Mouse (Mus musculus) neural tube, embryonic 14.5 days (tissue): ENCODE data around the gene Cfap45. TPM values are rescaled to one million over a fixed set of nuclear protein-coding genes. Genes with fewer than 3 reads are reported as not detected.

ENCODE experiments used
- ATAC-seq: fragments of 200-750 bp; cut with Nextera tagmentation; 2 replicates; pipeline ENCODE4 v1.8.0; 2017; ENCODE audit warnings: low read depth, mild to moderate bottlenecking, moderate TSS enrichment, moderate library complexity
- H3K27ac ChIP-seq: fragments of 300-500 bp; sonication (generic); 2 replicates; pipeline ENCODE4 v1.5.1; 2014; ENCODE audit warnings: low read depth, mild to moderate bottlenecking, control low read depth, low read length, moderate library complexity, mixed read lengths
- H3K27me3 ChIP-seq: fragments of 300-500 bp; sonication (generic); 2 replicates; pipeline ENCODE4 v1.6.1; 2014; ENCODE audit warnings: low read length; ENCODE audit not compliant: control insufficient read depth, insufficient read depth
- H3K36me3 ChIP-seq: fragments of 300-500 bp; sonication (generic); 2 replicates; pipeline ENCODE4 v1.6.1; 2014; ENCODE audit warnings: low read length, mixed read lengths; ENCODE audit not compliant: control insufficient read depth, insufficient read depth
- H3K4me1 ChIP-seq: fragments of 300-500 bp; sonication (generic); 2 replicates; pipeline ENCODE4 v1.6.1; 2014; ENCODE audit warnings: low read length; ENCODE audit not compliant: control insufficient read depth, insufficient read depth
- H3K4me2 ChIP-seq: fragments of 300-500 bp; sonication (generic); 2 replicates; pipeline ENCODE4 v1.6.1; 2014; ENCODE audit warnings: mild to moderate bottlenecking, low read depth, low read length, control low read depth
- H3K4me3 ChIP-seq: fragments of 300-500 bp; sonication (generic); 2 replicates; pipeline ENCODE4 v1.5.1; 2014; ENCODE audit warnings: low read depth, low read length, control low read depth, mixed read lengths
- H3K9ac ChIP-seq: fragments of 300-500 bp; sonication (generic); replicated peaks from 2 replicates; pipeline ENCODE4 v1.6.1; 2014; ENCODE audit warnings: low read depth, mild to moderate bottlenecking, control low read depth, low read length, mixed read lengths
- H3K9me3 ChIP-seq: fragments of 300-500 bp; sonication (generic); 2 replicates; pipeline ENCODE4 v1.6.1; 2016; ENCODE audit warnings: low read length; ENCODE audit not compliant: control insufficient read depth
- WGBS: fragments of 180-500 bp; shearing (Covaris S2); extraction: QIAGEN DNeasy Blood & Tissue Kit; methylation state at CpG from one replicate; pipeline ENCODE4 v1.1.7; 2014; 5-methylcytosine and 5-hydroxymethylcytosine counted together
- polyA plus RNA-seq: library from polyadenylated mRNA; unstranded; fragments of >200 nt; fragmentation: Nextera tagmentation; extraction: Ambion mirVana; gene quantifications from 2 replicates; pipeline ENCODE4 v1.2.1, GENCODE M21; 2014

Cfap45 gene
- polyA plus RNA-seq, 1 experiment from 2014 or later: 3.5 TPM

GRCm38 (mm10) chr1:172532551-172532950 lies 11.9 kb downstream of the Cfap45 start:
- Histone ChIP-seq H3K4me1 (peaks cover 7% of the 10 kb centered on the region; the same call in 1 of the 2 replicates), H3K36me3 (no peaks in the 10 kb centered on the region), H3K27me3 (no peaks in the 10 kb centered on the region), H3K9ac (no peak overlapping the region), H3K27ac (no peak overlapping the region), H3K4me2 (peak overlapping the region; percentile 12; the same call in 1 of the 2 replicates), H3K4me3 (no peak overlapping the region), H3K9me3 (no peaks in the 10 kb centered on the region)
- peak; percentile 18; the same call in 1 of the 2 replicates for ATAC-seq
- 5% methylated on average over 11 of the region's 13 CpGs for WGBS

- 64% methylated on average over 16 of the region's 16 CpGs for WGBS
- Histone ChIP-seq H3K4me1 (peaks cover 10% of the 10 kb centered on the region; the same call in 1 of the 2 replicates), H3K9me3 (no peaks in the 10 kb centered on the region), H3K4me3 (no peak overlapping the region), H3K27ac (no peak overlapping the region; the same call in 1 of the 2 replicates), H3K36me3 (no peaks in the 10 kb centered on the region), H3K27me3 (no peaks in the 10 kb centered on the region), H3K9ac (no peak overlapping the region), H3K4me2 (no peak overlapping the region)
- ATAC-seq: no peak
Measured at GRCm38 (mm10) chr1:172535116-172535515, 14.5 kb downstream of the Cfap45 start.

- no peak; the same call in 1 of the 2 replicates for ATAC-seq
- Histone ChIP-seq H3K9ac (no peak overlapping the region), H3K4me1 (peaks cover 5% of the 10 kb centered on the region; the same call in 1 of the 2 replicates), H3K4me2 (no peak overlapping the region), H3K9me3 (no peaks in the 10 kb centered on the region), H3K27ac (no peak overlapping the region), H3K4me3 (no peak overlapping the region), H3K36me3 (no peaks in the 10 kb centered on the region), H3K27me3 (no peaks in the 10 kb centered on the region)
- 57% methylated on average over 6 of the region's 6 CpGs for WGBS
Measured at GRCm38 (mm10) chr1:172539827-172540226, 19.2 kb downstream of the Cfap45 start.

GRCm38 (mm10) chr1:172540283-172540820 lies 19.8 kb downstream of the Cfap45 start:
- 49% methylated on average over 11 of the region's 11 CpGs for WGBS
- Histone ChIP-seq H3K9me3 (no peaks in the 10 kb centered on the region), H3K9ac (no peak overlapping the region), H3K27me3 (no peaks in the 10 kb centered on the region), H3K4me1 (peaks cover 5% of the 10 kb centered on the region; the same call in 1 of the 2 replicates), H3K4me3 (no peak overlapping the region), H3K36me3 (no peaks in the 10 kb centered on the region), H3K4me2 (no peak overlapping the region), H3K27ac (no peak overlapping the region)
- no peak for ATAC-seq

DNA sequence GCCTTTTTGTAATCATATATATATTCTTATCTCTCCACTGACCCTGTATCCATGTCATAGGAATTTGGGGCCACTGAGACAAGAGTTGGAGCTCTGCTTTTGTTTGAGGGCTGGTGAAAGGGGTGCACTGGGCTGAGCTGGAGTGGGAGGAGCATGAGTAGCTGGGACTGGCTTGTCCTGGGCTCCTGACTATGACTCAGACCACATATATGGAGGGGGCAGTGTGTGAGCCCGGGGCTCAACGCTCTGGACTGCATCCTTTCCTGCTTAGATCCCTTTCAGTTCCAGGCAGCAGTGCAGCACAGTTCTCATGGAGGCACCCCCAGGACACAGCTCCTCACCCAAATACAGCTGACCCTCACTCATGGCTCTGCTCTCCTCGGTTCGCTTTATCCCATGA lies 25.5 kb downstream of the Cfap45 start:
- no peaks in the 10 kb centered on the region for H3K36me3 ChIP-seq
- no peak overlapping the region for H3K27ac ChIP-seq
- ATAC-seq: no peak
- H3K9me3 ChIP-seq: no peaks in the 10 kb centered on the region
- no peak overlapping the region for H3K4me2 ChIP-seq
- H3K9ac ChIP-seq: no peak overlapping the region
- no peak overlapping the region for H3K4me3 ChIP-seq
- peaks cover 7% of the 10 kb centered on the region; the same call in 1 of the 2 replicates for H3K4me1 ChIP-seq
- WGBS: 93% methylated on average over 4 of the region's 4 CpGs
- H3K27me3 ChIP-seq: no peaks in the 10 kb centered on the region

- WGBS: 62% methylated on average over 7 of the region's 7 CpGs
- peaks cover 8% of the 10 kb centered on the region; the same call in 1 of the 2 replicates for H3K4me1 ChIP-seq
- ATAC-seq: no peak
Measured at GRCm38 (mm10) chr1:172548501-172548900, 27.9 kb downstream of the Cfap45 start.

GRCm38 (mm10) chr1:172549314-172549713 lies 28.7 kb downstream of the Cfap45 start:
- no peaks in the 10 kb centered on the region for H3K9me3 ChIP-seq
- H3K9ac ChIP-seq: no peak overlapping the region
- peaks cover 8% of the 10 kb centered on the region; the same call in 1 of the 2 replicates for H3K4me1 ChIP-seq
- H3K27me3 ChIP-seq: no peaks in the 10 kb centered on the region
- no peak for ATAC-seq
- H3K4me2 ChIP-seq: peak overlapping the region; percentile 53
- WGBS: 16% methylated on average over 2 of the region's 2 CpGs
- H3K36me3 ChIP-seq: no peaks in the 10 kb centered on the region
- H3K27ac ChIP-seq: no peak overlapping the region
- H3K4me3 ChIP-seq: no peak overlapping the region

More at GRCm38 (mm10) chr1:172548501-172548900, 27.9 kb downstream of the Cfap45 start:
- Histone ChIP-seq H3K4me2 (no peak overlapping the region), H3K9ac (no peak overlapping the region), H3K27ac (no peak overlapping the region), H3K4me3 (no peak overlapping the region), H3K36me3 (no peaks in the 10 kb centered on the region), H3K27me3 (no peaks in the 10 kb centered on the region), H3K9me3 (no peaks in the 10 kb centered on the region)

DNA sequence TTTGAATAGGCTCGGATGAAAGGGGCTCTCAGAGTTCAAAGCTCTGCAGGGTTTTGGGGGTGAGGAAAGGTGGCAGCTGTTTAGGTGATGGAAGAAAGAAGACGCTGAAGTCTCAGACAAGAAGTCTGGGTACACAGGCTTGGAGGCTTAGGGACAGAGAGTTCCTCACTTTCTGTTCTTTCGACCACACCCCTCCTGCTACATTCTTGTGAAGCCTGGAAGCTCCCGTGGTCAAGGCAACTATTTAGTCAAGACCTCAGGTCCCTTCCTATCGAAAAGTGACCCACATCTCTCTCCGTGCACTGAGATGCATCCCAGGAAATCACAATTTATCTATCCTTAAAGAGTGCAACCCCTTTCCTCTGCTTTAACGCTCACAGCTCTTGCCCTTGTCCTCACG lies 29.1 kb downstream of the Cfap45 start:
- no peak overlapping the region for H3K27ac ChIP-seq
- ATAC-seq: no peak

GRCm38 (mm10) chr1:172550551-172550951 lies 29.9 kb downstream of the Cfap45 start:
- ATAC-seq: peak; percentile 88
- H3K4me2 ChIP-seq: peak overlapping the region; percentile 53
- peak overlapping the region; percentile 28 for H3K4me3 ChIP-seq
- no peak overlapping the region for H3K27ac ChIP-seq
- 1% methylated on average over 8 of the region's 8 CpGs for WGBS
- peaks cover 8% of the 10 kb centered on the region; the same call in 1 of the 2 replicates for H3K4me1 ChIP-seq
- H3K9ac ChIP-seq: peak overlapping the region; percentile 53
- no peaks in the 10 kb centered on the region for H3K9me3 ChIP-seq
- no peaks in the 10 kb centered on the region for H3K36me3 ChIP-seq
- H3K27me3 ChIP-seq: no peaks in the 10 kb centered on the region

More for the DNA sequence above, 29.1 kb downstream of the Cfap45 start:
- H3K9ac ChIP-seq: no peak overlapping the region
- no peaks in the 10 kb centered on the region for H3K9me3 ChIP-seq
- peak overlapping the region; percentile 53 for H3K4me2 ChIP-seq
- WGBS: 4% methylated on average over 8 of the region's 8 CpGs
- H3K4me3 ChIP-seq: peak overlapping the region; percentile 28
- H3K27me3 ChIP-seq: no peaks in the 10 kb centered on the region
- H3K4me1 ChIP-seq: peaks cover 8% of the 10 kb centered on the region; the same call in 1 of the 2 replicates
- H3K36me3 ChIP-seq: no peaks in the 10 kb centered on the region
